Mouse (Mus musculus): ENCODE data around the gene Alpk1.

DNA sequence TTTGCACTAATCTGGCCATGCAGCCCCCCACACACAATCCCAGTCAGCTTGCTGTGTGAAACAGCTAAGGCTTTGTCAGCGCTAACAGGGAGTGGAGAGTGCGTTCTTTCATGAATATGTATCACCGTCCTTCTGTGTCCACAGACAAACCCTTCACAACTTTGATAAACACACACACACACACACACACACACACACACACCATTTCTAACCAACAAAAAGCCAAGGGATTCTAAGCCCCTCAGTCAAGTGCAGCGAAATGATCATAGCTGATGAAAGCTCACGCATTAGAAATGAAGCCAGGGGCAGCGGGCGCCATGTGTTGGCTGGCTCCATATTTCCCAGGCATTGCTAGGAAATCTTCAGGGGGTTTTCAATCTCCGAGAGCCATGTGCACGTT, 31.1 kb downstream of the Alpk1 start:
- TF ChIP-seq CTCF (IDR thresholded peaks at IDR 0.05; ENCODE audit: insufficient read depth, low read depth, low read length): no peak
- TF ChIP-seq POLR2A (IDR thresholded peaks at IDR 0.05; ENCODE audit: insufficient read depth, low read depth, low read length): no peak

Measured in olfactory bulb, adult 2 months (tissue).